Mouse (Mus musculus): ENCODE measurements around the gene Uqcc1. TPM values are rescaled to one million over a fixed set of nuclear protein-coding genes. Genes with fewer than 3 reads are reported as not detected.
A peak's percentile ranks its signal among the peaks of the same experiment; 100 is the strongest.

The Uqcc1 gene
- total RNA-seq, 2 experiments from 2014 or later: 58.4 to 70.1 TPM

DNA sequence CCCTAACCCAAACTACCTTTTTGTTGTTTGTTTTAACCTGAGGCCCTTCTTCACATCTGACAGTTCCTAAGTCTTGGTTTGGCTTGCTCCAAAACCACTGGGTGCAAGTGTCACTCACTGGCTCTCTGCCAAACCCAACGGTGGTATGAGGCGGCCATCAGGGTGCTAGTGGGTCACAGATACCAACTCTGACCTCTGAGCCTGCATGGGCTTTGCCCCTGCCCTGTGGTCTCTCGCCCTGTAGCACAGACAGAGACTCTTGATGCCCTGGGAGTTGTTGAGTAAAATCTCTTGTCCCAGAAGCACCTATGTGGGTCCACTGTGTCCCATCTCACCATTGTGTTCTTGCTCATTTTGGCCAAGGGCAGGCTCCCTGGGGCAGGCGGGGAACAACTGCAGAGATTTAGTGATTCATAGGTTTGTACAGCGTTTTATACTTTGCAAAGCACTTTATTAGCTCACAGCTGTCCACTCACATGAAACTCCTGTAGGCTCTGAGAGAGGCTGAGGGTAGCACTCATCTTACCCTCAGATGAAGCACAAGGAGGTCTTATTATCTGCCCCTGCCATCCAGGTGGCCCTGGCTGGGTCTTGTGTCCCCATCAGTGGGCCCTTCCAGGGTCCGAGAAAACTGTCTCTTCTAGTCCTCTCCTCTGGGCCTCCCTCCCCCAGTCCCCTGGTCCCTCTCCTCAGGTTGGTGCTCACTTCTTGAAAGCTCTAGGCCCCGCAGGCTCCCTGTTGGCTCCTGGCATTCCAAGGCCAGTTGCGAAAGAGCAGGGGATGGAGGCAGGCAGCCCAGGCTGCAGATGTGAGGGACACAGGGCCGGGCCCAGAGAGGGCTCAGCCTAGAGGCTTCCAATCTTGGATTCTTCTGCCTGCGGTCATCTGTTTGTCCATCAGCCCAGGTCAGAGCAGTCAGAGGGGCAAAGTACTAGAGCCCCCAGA is 112.5 kb downstream of the Uqcc1 start:
- DNase-seq (ENCODE audit: low spot score in 2 of 2): no peak

DNA sequence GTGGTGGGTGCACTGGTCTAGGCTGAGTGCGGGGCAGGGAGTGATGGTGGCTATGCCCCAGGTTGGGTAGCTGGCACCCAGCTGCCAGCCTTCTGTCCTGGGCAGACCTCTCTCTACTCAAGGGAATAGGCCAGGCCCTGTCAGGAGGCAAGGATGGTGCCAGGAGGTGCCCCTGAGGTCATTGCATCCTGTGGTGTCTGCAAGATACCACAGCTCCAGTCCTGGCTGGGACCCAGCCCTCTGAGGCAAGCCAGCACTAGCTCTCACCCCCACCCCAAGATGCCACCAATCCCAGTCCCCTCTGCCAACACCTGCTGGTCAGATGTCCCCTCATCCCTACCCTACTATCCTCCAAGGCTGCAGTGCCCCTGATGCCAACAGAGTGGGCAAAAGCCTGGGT is 113.9 kb downstream of the Uqcc1 start:
- DNase-seq (ENCODE audit: low spot score in 2 of 2): no peak

GRCm38 (mm10) chr2:155814829-155815228 is 115.3 kb downstream of the Uqcc1 start:
- no peak for DNase-seq (ENCODE audit: low spot score in 2 of 2)

- DNase-seq (ENCODE audit: low spot score in 2 of 2): no peak
Measured at GRCm38 (mm10) chr2:155812637-155813036, 117.5 kb downstream of the Uqcc1 start.

- peak; percentile 81 to 82 for DNase-seq (ENCODE audit: low spot score in 2 of 2)
Measured at GRCm38 (mm10) chr2:155811821-155812396, 118.2 kb downstream of the Uqcc1 start.

DNA sequence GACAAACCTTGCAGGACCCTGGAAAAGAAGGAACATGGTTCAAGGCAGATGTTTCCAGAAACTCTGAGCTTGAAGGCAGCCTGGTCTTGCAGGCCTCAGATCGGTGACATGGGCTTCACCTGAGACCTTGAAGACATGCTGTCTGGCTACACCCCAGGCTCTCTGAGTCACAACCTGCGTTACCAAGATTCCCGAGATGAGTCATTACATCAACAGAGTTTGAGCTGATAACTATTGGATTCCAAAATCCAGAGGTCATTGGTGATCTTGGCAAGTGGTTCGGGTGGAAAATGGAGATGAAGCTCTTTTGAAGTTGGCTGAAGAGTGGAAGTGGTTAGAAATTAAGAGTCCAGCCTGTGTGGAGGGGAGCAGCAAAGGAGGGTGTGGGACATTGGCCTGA is 120.5 kb downstream of the Uqcc1 start:
- DNase-seq (ENCODE audit: low spot score in 2 of 2): no peak

DNA sequence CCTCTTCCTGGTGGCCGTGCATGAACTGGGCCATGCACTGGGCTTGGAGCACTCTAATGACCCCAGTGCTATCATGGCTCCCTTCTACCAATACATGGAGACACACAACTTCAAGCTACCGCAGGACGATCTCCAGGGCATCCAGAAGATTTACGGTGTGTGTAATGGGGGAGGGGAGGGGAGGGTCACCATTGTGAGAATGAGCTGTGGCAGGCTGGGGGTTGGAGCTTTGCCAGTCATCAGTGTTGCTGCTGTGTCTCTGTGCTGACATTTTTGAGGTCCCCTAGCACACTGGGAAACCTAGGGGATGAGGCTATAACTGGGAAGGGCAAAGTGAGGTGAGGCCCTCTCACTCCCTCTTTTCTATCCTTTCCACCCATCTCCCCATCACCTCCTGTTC is 122.7 kb downstream of the Uqcc1 start:
- DNase-seq (ENCODE audit: low spot score in 2 of 2): no peak

GRCm38 (mm10) chr2:155806548-155806947 is 123.6 kb downstream of the Uqcc1 start:
- no peak for DNase-seq (ENCODE audit: low spot score in 2 of 2)

GRCm38 (mm10) chr2:155805925-155806255 is 124.2 kb downstream of the Uqcc1 start:
- DNase-seq (ENCODE audit: low spot score in 2 of 2): no peak

DNA sequence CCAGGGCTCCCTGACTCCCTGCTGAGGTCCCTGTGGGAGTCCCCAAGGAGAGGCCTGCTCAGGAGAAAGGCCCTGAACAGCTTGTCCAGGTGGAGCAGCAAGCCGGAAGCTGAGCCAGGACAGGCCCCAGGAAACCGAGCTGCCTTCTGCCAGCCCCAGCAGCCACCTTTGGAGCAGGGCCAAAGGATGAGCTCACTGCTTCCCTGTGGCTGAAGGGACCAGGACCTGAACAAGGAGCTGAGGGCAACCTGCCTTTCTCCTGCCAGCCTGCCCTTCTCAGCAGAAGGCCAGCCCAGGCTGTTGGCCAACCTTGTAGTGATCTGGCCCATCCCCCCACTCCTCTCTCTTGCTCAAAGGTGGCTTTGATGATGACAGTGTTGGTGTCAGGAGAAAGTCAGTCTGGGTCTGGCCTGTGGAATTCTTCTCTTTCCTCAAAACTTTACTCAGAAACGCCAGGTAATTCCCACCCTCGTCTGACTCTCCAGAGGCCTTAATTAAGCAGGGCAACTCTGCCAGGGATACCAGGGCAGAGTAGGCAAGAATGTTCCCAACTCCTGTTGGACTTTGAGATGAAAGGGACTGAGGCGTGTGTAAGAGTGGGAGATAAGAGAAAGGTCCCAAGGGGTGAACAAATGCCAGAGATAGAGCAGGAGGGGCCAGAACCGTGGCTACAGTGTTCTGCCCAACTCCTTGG is 124.7 kb downstream of the Uqcc1 start:
- no peak for DNase-seq (ENCODE audit: low spot score in 2 of 2)

DNA sequence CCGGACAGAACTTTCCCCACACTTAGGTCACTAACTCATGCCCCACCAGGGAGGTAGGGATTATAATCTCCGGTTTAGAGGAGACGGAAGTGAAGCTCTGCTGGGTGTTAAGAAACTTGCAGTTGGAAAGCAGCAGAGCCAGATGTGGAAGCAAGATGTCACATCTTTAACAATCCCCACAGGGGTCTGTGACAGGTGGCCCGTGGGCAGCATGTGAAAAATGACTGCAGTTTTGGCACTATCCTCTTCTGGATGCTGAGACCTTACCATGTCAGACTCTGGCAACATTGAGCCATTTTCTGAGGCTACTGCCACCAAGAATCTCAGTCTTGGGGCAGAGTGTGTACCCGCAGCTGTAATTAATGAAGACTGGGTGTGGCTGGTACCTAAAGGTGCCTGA is 126.1 kb downstream of the Uqcc1 start:
- DNase-seq (ENCODE audit: low spot score in 2 of 2): no peak

DNA sequence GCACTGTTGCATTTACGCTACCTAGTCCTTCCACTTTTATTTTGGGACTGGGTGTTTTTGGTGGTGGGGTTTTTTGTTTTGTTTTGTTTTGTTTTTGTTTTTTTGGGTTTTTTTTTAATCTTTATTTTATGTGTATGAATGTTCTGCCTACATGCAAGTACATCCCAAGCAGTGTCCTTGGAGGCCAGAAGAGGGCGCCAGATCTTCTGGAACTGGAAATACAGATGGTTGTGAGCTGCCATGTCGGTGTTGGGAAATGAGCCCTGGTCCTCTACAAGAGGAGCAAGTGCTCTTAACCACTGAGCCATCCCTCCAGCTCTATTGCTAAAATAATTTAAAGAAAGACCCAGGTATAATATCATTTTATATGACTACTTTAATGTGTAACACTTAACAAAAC is 127.3 kb downstream of the Uqcc1 start:
- DNase-seq (ENCODE audit: low spot score in 2 of 2): no peak

GRCm38 (mm10) chr2:155798613-155799012 is 131.5 kb downstream of the Uqcc1 start:
- no peak for DNase-seq (ENCODE audit: low spot score in 2 of 2)

Other genes starting within 250 kb of the Uqcc1 start
- 100 to 1,000 TPM; 149 to 156 TPM for gene Trpc4ap, start 237.9 kb downstream of the Uqcc1 start, total RNA-seq (2021)
- gene Edem2, start 200.8 kb downstream of the Uqcc1 start, total RNA-seq (2021): 10 to 100 TPM; 18.2 to 19.6 TPM
- not detected for gene Gm17581, start 194.4 kb downstream of the Uqcc1 start, total RNA-seq (2021)
- gene Procr, start 179.2 kb downstream of the Uqcc1 start, total RNA-seq (2021): 1 to 10 TPM; 1.3 to 1.6 TPM
- gene Mmp24, start 155.0 kb downstream of the Uqcc1 start, total RNA-seq (2021): 10 to 100 TPM; 50.0 to 53.3 TPM
- gene BC029722, start 110.9 kb downstream of the Uqcc1 start, total RNA-seq (2021): 10 to 100 TPM; 43.8 to 45.6 TPM
- gene Eif6, start 103.4 kb downstream of the Uqcc1 start, total RNA-seq (2021): 10 to 100 TPM; 68.1 to 69.9 TPM
- not detected for gene Fam83c, start 95.5 kb downstream of the Uqcc1 start, total RNA-seq (2021)
- gene Gm15557, start 10.4 kb upstream of the Uqcc1 start, total RNA-seq (2021): not detected
- gene Gdf5, start 15.1 kb upstream of the Uqcc1 start, total RNA-seq (2021): under 1 TPM; 0.43 to 0.69 TPM
- gene Cep250, start 26.1 kb upstream of the Uqcc1 start, total RNA-seq (2021): 10 to 100 TPM; 18.0 to 19.3 TPM
- 1 to 10 TPM in 1 of 2 experiments, under 1 TPM in 1; 0.93 to 1.5 TPM for gene 6430550D23Rik, start 77.7 kb upstream of the Uqcc1 start, total RNA-seq (2021)
- gene Ergic3, start 77.7 kb upstream of the Uqcc1 start, total RNA-seq (2021): 100 to 1,000 TPM; 186 to 201 TPM
- gene Fer1l4, start 122.6 kb upstream of the Uqcc1 start, total RNA-seq (2021): not detected
- 1 to 10 TPM; 3.7 TPM for gene Spag4, start 134.9 kb upstream of the Uqcc1 start, total RNA-seq (2021)
- gene Cpne1, start 181.7 kb upstream of the Uqcc1 start, total RNA-seq (2021): 10 to 100 TPM; 25.8 to 26.8 TPM
- 10 to 100 TPM; 29.8 to 30.5 TPM for gene Rbm12, start 181.7 kb upstream of the Uqcc1 start, total RNA-seq (2021)
- 10 to 100 TPM; 20.0 to 20.9 TPM for gene Gm28036, start 196.8 kb upstream of the Uqcc1 start, total RNA-seq (2021)
- 100 to 1,000 TPM; 210 to 215 TPM for gene Romo1, start 213.7 kb upstream of the Uqcc1 start, total RNA-seq (2021)
- gene Nfs1, start 213.9 kb upstream of the Uqcc1 start, total RNA-seq (2021): 10 to 100 TPM; 42.0 to 44.1 TPM
- 100 to 1,000 TPM; 293 to 339 TPM for gene Rbm39, start 249.9 kb upstream of the Uqcc1 start, total RNA-seq (2021)